Mouse (Mus musculus): ENCODE data around the gene Secisbp2. TPM values are rescaled to one million over a fixed set of nuclear protein-coding genes. Genes with fewer than 3 reads are reported as not detected.
A peak's percentile ranks its signal among the peaks of the same experiment; 100 is the strongest.

The Secisbp2 gene
- polyA plus RNA-seq, 1 experiment from 2014 or later, result 29.2 TPM

DNA sequence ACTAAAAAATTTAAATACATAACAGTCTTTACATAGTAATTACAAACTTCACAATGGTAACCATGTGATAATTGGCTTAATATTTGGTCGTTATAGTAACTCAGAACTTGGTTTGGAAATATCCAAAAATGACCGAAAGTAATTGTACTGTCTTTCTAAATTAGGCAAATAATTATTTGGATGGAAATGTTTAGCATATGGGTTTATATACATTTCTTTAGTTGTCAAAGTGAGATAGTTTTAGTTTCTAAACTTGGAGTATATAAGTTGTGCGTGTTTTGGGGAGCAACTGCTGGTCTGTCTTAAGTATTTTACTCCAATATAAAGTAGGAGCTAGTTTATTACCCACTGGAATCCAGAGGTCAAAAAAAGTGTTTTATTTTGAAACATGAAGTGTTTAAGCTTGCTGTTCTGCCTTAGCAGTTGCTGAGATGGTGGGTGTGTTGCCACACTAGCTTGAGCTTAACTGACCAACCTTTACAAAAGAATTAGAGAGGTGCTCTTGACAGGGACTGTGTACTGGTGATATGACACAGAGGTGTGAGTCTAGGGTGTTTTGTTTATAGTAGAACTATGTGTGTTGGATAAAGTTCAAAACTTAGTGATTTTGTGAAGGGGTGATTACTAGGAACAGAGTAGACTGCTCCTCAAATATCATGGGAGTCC lies 5.0 kb upstream of the Secisbp2 start:
- WGBS, result 22% methylated on average over 3 of the region's 3 CpGs
- Histone ChIP-seq H3K36me3 (ENCODE audit: control insufficient read depth, insufficient read depth, low read length) (no peaks in the 10 kb centered on the region), H3K9me3 (ENCODE audit: control insufficient read depth, low read length) (no peaks in the 10 kb centered on the region), H3K4me3 (ENCODE audit: low read depth, low read length) (peak overlapping the region; percentile 59), H3K27ac (ENCODE audit: low read depth, low read length) (no peak overlapping the region), H3K9ac (ENCODE audit: low read length) (no peak overlapping the region; the same call in 1 of the 2 replicates), H3K4me2 (ENCODE audit: low read depth) (peak overlapping the region; percentile 60), H3K27me3 (ENCODE audit: control insufficient read depth, insufficient read depth, low read length) (no peaks in the 10 kb centered on the region), H3K4me1 (ENCODE audit: control insufficient read depth, insufficient read depth, low read length) (peaks cover 4% of the 10 kb centered on the region; the same call in 1 of the 2 replicates)
- DNase-seq (ENCODE audit: low spot score), result no peak
- ATAC-seq (ENCODE audit: insufficient read depth, low FRiP score, low TSS enrichment), result no peak

DNA sequence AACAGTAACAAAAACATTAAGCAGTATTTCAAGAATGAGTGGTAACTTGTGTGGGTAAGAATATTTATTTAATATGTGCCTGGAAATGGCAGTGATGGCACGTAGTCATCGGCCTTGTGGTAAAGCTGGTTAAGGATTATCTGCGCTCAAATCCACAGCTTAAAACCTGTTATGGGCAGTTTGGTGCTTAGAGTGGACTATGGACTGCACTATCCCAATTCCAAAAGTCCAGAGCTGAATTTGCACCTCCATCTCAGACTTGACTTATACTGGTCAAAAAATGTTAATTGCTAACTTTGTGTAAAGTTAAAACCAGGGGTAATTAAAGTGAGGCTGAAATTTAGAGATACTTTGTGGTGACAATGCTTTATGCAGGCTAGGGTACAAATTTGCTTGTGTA lies 3.7 kb upstream of the Secisbp2 start:
- Histone ChIP-seq H3K4me3 (ENCODE audit: low read depth, low read length) (0 out of 2 replicates have a peak overlapping the region, but pooled peaks have one; percentile 4), H3K9me3 (ENCODE audit: control insufficient read depth, low read length) (no peaks in the 10 kb centered on the region), H3K27ac (ENCODE audit: low read depth, low read length) (no peak overlapping the region), H3K27me3 (ENCODE audit: control insufficient read depth, insufficient read depth, low read length) (no peaks in the 10 kb centered on the region), H3K4me1 (ENCODE audit: control insufficient read depth, insufficient read depth, low read length) (peaks cover 4% of the 10 kb centered on the region; the same call in 1 of the 2 replicates), H3K4me2 (ENCODE audit: low read depth) (peak overlapping the region; percentile 9; the same call in 1 of the 2 replicates), H3K36me3 (ENCODE audit: control insufficient read depth, insufficient read depth, low read length) (no peaks in the 10 kb centered on the region), H3K9ac (ENCODE audit: low read length) (no peak overlapping the region)
- WGBS, result 95% methylated on average over 3 of the region's 3 CpGs
- DNase-seq (ENCODE audit: low spot score) (no peak), ATAC-seq (ENCODE audit: insufficient read depth, low FRiP score, low TSS enrichment) (no peak)

DNA sequence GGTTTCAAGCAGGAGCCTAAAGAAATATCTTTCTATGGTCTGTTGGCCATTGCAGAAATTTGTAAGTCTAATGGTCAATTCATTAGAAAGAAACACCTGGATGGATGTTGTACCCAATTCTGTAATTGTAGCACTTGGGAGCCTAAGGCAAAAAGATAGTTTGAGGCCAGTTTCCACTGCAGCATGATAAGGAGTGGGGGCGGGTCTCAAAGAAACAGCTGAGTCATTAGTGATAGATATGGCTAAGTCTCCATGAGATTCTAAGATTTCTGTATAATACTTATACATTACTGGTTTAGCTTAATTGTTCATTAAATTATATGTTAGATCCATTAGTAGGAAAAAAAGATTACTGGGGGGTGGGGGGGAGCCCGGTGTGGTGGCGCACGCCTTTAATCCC lies 3.3 kb upstream of the Secisbp2 start:
- no peak overlapping the region for H3K9ac ChIP-seq (ENCODE audit: low read length)
- H3K36me3 ChIP-seq (ENCODE audit: control insufficient read depth, insufficient read depth, low read length), result peaks cover 3% of the 10 kb centered on the region
- H3K9me3 ChIP-seq (ENCODE audit: control insufficient read depth, low read length), result no peaks in the 10 kb centered on the region
- H3K27me3 ChIP-seq (ENCODE audit: control insufficient read depth, insufficient read depth, low read length), result no peaks in the 10 kb centered on the region
- WGBS, result 91% methylated on average over 4 of the region's 4 CpGs
- peaks cover 4% of the 10 kb centered on the region; the same call in 1 of the 2 replicates for H3K4me1 ChIP-seq (ENCODE audit: control insufficient read depth, insufficient read depth, low read length)
- ATAC-seq (ENCODE audit: insufficient read depth, low FRiP score, low TSS enrichment) (no peak), DNase-seq (ENCODE audit: low spot score) (no peak)
- H3K4me2 ChIP-seq (ENCODE audit: low read depth), result no peak overlapping the region
- no peak overlapping the region for H3K27ac ChIP-seq (ENCODE audit: low read depth, low read length)
- H3K4me3 ChIP-seq (ENCODE audit: low read depth, low read length), result no peak overlapping the region

DNA sequence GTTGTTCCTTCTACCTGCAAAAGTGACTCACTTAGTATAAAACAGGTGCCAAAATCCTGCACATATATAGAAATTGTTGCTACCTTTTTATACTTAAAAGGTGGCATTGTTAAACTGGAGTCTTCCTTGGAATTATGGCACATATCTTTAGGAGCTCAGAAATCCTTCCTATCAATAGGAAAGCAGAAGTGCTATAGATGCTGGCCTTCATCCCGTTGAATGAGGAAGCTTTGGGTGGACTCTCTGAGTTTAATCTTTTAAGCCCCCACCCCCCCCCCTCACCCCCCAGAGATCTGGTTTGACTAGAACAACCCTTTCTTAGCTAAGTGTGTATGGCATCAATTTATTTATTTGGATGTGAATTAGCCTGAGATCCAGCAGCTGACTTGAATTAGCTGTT lies 1.8 kb upstream of the Secisbp2 start:
- DNase-seq (ENCODE audit: low spot score), result no peak
- Histone ChIP-seq H3K36me3 (ENCODE audit: control insufficient read depth, insufficient read depth, low read length) (peaks cover 9% of the 10 kb centered on the region), H3K4me1 (ENCODE audit: control insufficient read depth, insufficient read depth, low read length) (peaks cover 4% of the 10 kb centered on the region; the same call in 1 of the 2 replicates), H3K27ac (ENCODE audit: low read depth, low read length) (no peak overlapping the region), H3K9ac (ENCODE audit: low read length) (no peak overlapping the region), H3K27me3 (ENCODE audit: control insufficient read depth, insufficient read depth, low read length) (no peaks in the 10 kb centered on the region), H3K4me3 (ENCODE audit: low read depth, low read length) (no peak overlapping the region), H3K9me3 (ENCODE audit: control insufficient read depth, low read length) (no peaks in the 10 kb centered on the region), H3K4me2 (ENCODE audit: low read depth) (no peak overlapping the region)
- 90% methylated on average over 1 of the region's 1 CpGs for WGBS
- ATAC-seq (ENCODE audit: insufficient read depth, low FRiP score, low TSS enrichment), result no peak

GRCm38 (mm10) chr13:51653159-51653558 lies 1.7 kb downstream of the Secisbp2 start:
- DNase-seq (ENCODE audit: low spot score) (no peak), ATAC-seq (ENCODE audit: insufficient read depth, low FRiP score, low TSS enrichment) (no peak)
- no peak overlapping the region for H3K9ac ChIP-seq (ENCODE audit: low read length)
- no peaks in the 10 kb centered on the region for H3K27me3 ChIP-seq (ENCODE audit: control insufficient read depth, insufficient read depth, low read length)
- H3K36me3 ChIP-seq (ENCODE audit: control insufficient read depth, insufficient read depth, low read length), result peaks cover 17% of the 10 kb centered on the region
- H3K4me2 ChIP-seq (ENCODE audit: low read depth), result no peak overlapping the region
- H3K9me3 ChIP-seq (ENCODE audit: control insufficient read depth, low read length), result no peaks in the 10 kb centered on the region
- 94% methylated on average over 6 of the region's 6 CpGs for WGBS
- no peaks in the 10 kb centered on the region for H3K4me1 ChIP-seq (ENCODE audit: control insufficient read depth, insufficient read depth, low read length)
- no peak overlapping the region for H3K4me3 ChIP-seq (ENCODE audit: low read depth, low read length)
- no peak overlapping the region for H3K27ac ChIP-seq (ENCODE audit: low read depth, low read length)

GRCm38 (mm10) chr13:51653961-51654360 lies 2.5 kb downstream of the Secisbp2 start:
- H3K4me3 ChIP-seq (ENCODE audit: low read depth, low read length), result no peak overlapping the region
- no peaks in the 10 kb centered on the region for H3K4me1 ChIP-seq (ENCODE audit: control insufficient read depth, insufficient read depth, low read length)
- WGBS, result 93% methylated on average over 9 of the region's 9 CpGs
- peaks cover 19% of the 10 kb centered on the region for H3K36me3 ChIP-seq (ENCODE audit: control insufficient read depth, insufficient read depth, low read length)
- H3K27me3 ChIP-seq (ENCODE audit: control insufficient read depth, insufficient read depth, low read length), result no peaks in the 10 kb centered on the region
- ATAC-seq (ENCODE audit: insufficient read depth, low FRiP score, low TSS enrichment), result no peak
- no peak overlapping the region for H3K4me2 ChIP-seq (ENCODE audit: low read depth)
- no peak overlapping the region for H3K9ac ChIP-seq (ENCODE audit: low read length)
- no peak for DNase-seq (ENCODE audit: low spot score)
- H3K27ac ChIP-seq (ENCODE audit: low read depth, low read length), result no peak overlapping the region
- no peaks in the 10 kb centered on the region for H3K9me3 ChIP-seq (ENCODE audit: control insufficient read depth, low read length)

GRCm38 (mm10) chr13:51656516-51657235 lies 5.2 kb downstream of the Secisbp2 start:
- ATAC-seq (ENCODE audit: insufficient read depth, low FRiP score, low TSS enrichment) (no peak), DNase-seq (ENCODE audit: low spot score) (no peak)
- H3K4me2 ChIP-seq (ENCODE audit: low read depth), result no peak overlapping the region
- no peaks in the 10 kb centered on the region for H3K27me3 ChIP-seq (ENCODE audit: control insufficient read depth, insufficient read depth, low read length)
- no peak overlapping the region for H3K4me3 ChIP-seq (ENCODE audit: low read depth, low read length)
- no peak overlapping the region for H3K9ac ChIP-seq (ENCODE audit: low read length)
- H3K27ac ChIP-seq (ENCODE audit: low read depth, low read length), result no peak overlapping the region
- H3K36me3 ChIP-seq (ENCODE audit: control insufficient read depth, insufficient read depth, low read length), result peaks cover 19% of the 10 kb centered on the region
- WGBS, result 94% methylated on average over 13 of the region's 13 CpGs
- no peaks in the 10 kb centered on the region for H3K9me3 ChIP-seq (ENCODE audit: control insufficient read depth, low read length)
- no peaks in the 10 kb centered on the region for H3K4me1 ChIP-seq (ENCODE audit: control insufficient read depth, insufficient read depth, low read length)

DNA sequence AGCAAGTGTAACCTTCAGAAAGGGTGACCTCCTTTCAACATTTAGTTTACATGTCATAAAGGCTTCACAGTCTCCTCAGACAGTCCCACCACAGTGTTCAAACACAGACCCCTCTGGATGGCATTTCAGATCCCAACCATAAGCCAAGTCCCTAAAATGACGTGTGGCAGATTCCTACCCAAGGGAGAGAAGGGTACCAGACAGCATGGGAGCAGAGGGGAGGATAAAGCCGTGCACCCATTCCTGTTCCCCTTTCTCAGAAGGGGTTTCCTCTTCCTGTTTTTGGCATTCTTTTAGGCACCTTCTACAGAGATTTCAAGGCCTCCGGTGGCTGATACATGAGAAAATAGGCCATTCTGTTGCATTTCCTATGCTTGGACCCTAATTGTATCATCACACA lies 6.6 kb downstream of the Secisbp2 start:
- no peak overlapping the region for H3K9ac ChIP-seq (ENCODE audit: low read length)
- H3K27ac ChIP-seq (ENCODE audit: low read depth, low read length), result no peak overlapping the region
- H3K9me3 ChIP-seq (ENCODE audit: control insufficient read depth, low read length), result no peaks in the 10 kb centered on the region
- no peak overlapping the region for H3K4me2 ChIP-seq (ENCODE audit: low read depth)
- WGBS, result 93% methylated on average over 3 of the region's 3 CpGs
- ATAC-seq (ENCODE audit: insufficient read depth, low FRiP score, low TSS enrichment), result no peak
- H3K36me3 ChIP-seq (ENCODE audit: control insufficient read depth, insufficient read depth, low read length), result peaks cover 21% of the 10 kb centered on the region
- no peaks in the 10 kb centered on the region for H3K4me1 ChIP-seq (ENCODE audit: control insufficient read depth, insufficient read depth, low read length)
- no peak overlapping the region for H3K4me3 ChIP-seq (ENCODE audit: low read depth, low read length)
- no peaks in the 10 kb centered on the region for H3K27me3 ChIP-seq (ENCODE audit: control insufficient read depth, insufficient read depth, low read length)
- DNase-seq (ENCODE audit: low spot score), result no peak

GRCm38 (mm10) chr13:51659573-51659972 lies 8.1 kb downstream of the Secisbp2 start:
- Histone ChIP-seq H3K9ac (ENCODE audit: low read length) (no peak overlapping the region), H3K36me3 (ENCODE audit: control insufficient read depth, insufficient read depth, low read length) (peaks cover 18% of the 10 kb centered on the region), H3K9me3 (ENCODE audit: control insufficient read depth, low read length) (no peaks in the 10 kb centered on the region), H3K27me3 (ENCODE audit: control insufficient read depth, insufficient read depth, low read length) (no peaks in the 10 kb centered on the region), H3K4me3 (ENCODE audit: low read depth, low read length) (no peak overlapping the region), H3K4me1 (ENCODE audit: control insufficient read depth, insufficient read depth, low read length) (no peaks in the 10 kb centered on the region), H3K4me2 (ENCODE audit: low read depth) (no peak overlapping the region), H3K27ac (ENCODE audit: low read depth, low read length) (no peak overlapping the region)
- DNase-seq (ENCODE audit: low spot score) (no peak), ATAC-seq (ENCODE audit: insufficient read depth, low FRiP score, low TSS enrichment) (no peak)
- 96% methylated on average over 7 of the region's 7 CpGs for WGBS

Measured in neural tube, embryonic 11.5 days (tissue).